Mouse (Mus musculus) ES-E14 (cell line): ENCODE results near the gene Synrg.

Experiments used
- CHD2 ChIP-seq: IDR thresholded peaks from 2 replicates; pipeline ENCODE4 v1.6.1; 2014; ENCODE audit warnings: mild to moderate bottlenecking, low read depth, low read length, inconsistent platforms
- ZC3H11A ChIP-seq: IDR thresholded peaks from 2 replicates; pipeline ENCODE4 v1.6.1; 2012; ENCODE audit warnings: low read depth, mild to moderate bottlenecking, inconsistent platforms, low read length, borderline replicate concordance
- ZNF384 ChIP-seq: IDR thresholded peaks from 2 replicates; pipeline ENCODE4 v1.6.1; 2012; ENCODE audit warnings: low read depth, low read length, inconsistent platforms

- TF ChIP-seq CHD2, result no peak
- no peak for TF ChIP-seq ZC3H11A
- TF ChIP-seq ZNF384, result no peak
These were observed 30.3 kb downstream of the Synrg start for GRCm38 (mm10) chr11:83994481-83994880.
